ENCODE assay signal across 19 mouse cellular contexts in the genomic region with DNA sequence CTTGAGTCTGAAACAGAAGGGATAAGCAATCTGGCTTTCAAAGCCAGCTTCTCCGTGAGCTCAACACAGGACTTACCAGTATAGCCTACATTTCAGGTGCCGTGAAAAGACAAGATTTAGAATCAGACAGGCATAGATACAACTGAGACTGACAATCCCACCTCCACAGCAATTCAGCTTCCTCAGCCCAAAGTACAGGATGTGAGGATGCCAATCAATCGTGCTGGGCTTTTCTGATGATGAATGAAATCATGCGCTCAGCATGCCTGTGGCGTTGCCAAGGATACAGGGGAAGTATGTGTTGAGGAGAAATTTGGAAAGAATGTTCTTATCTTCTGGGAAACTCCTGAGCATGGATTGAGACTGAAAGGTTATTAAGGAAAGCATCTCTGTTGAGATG. TPM values are rescaled to one million over a fixed set of nuclear protein-coding genes. Genes with fewer than 3 reads are reported as not detected.
DNase-seq lines count a peak whose midpoint lies in the region; ATAC-seq lines count a peak whose summit lies in the region.
"Had no signal": no experiment of that assay in that cellular context is flagged by ENCODE, and none has a peak within 500 bp of the region (broad histone marks: within the 10 kb centered on the region; RNA-seq: fewer than 3 reads in every experiment).

No protein-coding gene starts in this region.

- no peaks in the 10 kb centered on the region for H3K36me3 ChIP-seq in forebrain, embryonic 14.5 days (ENCODE audit: control insufficient read depth, insufficient read depth, low read length)
- H3K36me3 ChIP-seq in forebrain, embryonic 12.5 days (replicated peaks): no peaks in the 10 kb centered on the region
- H3K36me3 ChIP-seq in midbrain, embryonic 14.5 days (ENCODE audit: control insufficient read depth, insufficient read depth, low read length): no peaks in the 10 kb centered on the region
- H3K36me3 ChIP-seq in midbrain, embryonic 13.5 days: no peaks in the 10 kb centered on the region
- H3K36me3 ChIP-seq in limb, embryonic 10.5 days: no peaks in the 10 kb centered on the region
- H3K36me3 ChIP-seq: heart, embryonic 15.5 days; hindbrain, embryonic 10.5 days; neural tube, embryonic 13.5 days had no signal

- no peaks in the 10 kb centered on the region for H3K4me1 ChIP-seq in forebrain, embryonic 14.5 days (ENCODE audit: control insufficient read depth, insufficient read depth, low read length)
- no peaks in the 10 kb centered on the region for H3K4me1 ChIP-seq in forebrain, embryonic 12.5 days
- H3K4me1 ChIP-seq in midbrain, embryonic 14.5 days (ENCODE audit: control insufficient read depth, insufficient read depth, low read length): no peaks in the 10 kb centered on the region
- H3K4me1 ChIP-seq in midbrain, embryonic 13.5 days (replicated peaks): no peaks in the 10 kb centered on the region
- H3K4me1 ChIP-seq in limb, embryonic 10.5 days: no peaks in the 10 kb centered on the region
- H3K4me1 ChIP-seq: heart, embryonic 15.5 days; neural tube, embryonic 13.5 days had no signal

- H3K4me2 ChIP-seq in forebrain, embryonic 14.5 days (ENCODE audit: low read length): no peak overlapping the region
- H3K4me2 ChIP-seq in forebrain, embryonic 12.5 days: no peak overlapping the region
- no peak overlapping the region for H3K4me2 ChIP-seq in midbrain, embryonic 14.5 days (ENCODE audit: low read length)
- no peak overlapping the region for H3K4me2 ChIP-seq in midbrain, embryonic 13.5 days (replicated peaks)
- H3K4me2 ChIP-seq: heart, embryonic 15.5 days; lung, embryonic 14.5 days; neural tube, embryonic 13.5 days had no signal

- no peak overlapping the region for H3K27ac ChIP-seq in forebrain, embryonic 14.5 days (ENCODE audit: low read depth, low read length)
- H3K27ac ChIP-seq in forebrain, embryonic 12.5 days: no peak overlapping the region
- no peak overlapping the region for H3K27ac ChIP-seq in midbrain, embryonic 14.5 days (replicated peaks; ENCODE audit: low read depth, low read length)
- H3K27ac ChIP-seq in midbrain, embryonic 13.5 days: no peak overlapping the region
- no peak overlapping the region for H3K27ac ChIP-seq in limb, embryonic 10.5 days
- H3K27ac ChIP-seq: heart, embryonic 15.5 days; hindbrain, embryonic 10.5 days; kidney, postnatal 0 days; macrophage; neural tube, embryonic 13.5 days had no signal

- no peaks in the 10 kb centered on the region for H3K9me3 ChIP-seq in forebrain, embryonic 14.5 days (replicated peaks; ENCODE audit: control insufficient read depth, low read length)
- H3K9me3 ChIP-seq in forebrain, embryonic 12.5 days: no peaks in the 10 kb centered on the region
- no peaks in the 10 kb centered on the region for H3K9me3 ChIP-seq in midbrain, embryonic 14.5 days (ENCODE audit: control insufficient read depth, low read length)
- H3K9me3 ChIP-seq in midbrain, embryonic 13.5 days: no peaks in the 10 kb centered on the region
- H3K9me3 ChIP-seq in limb, embryonic 10.5 days (replicated peaks): no peaks in the 10 kb centered on the region
- H3K9me3 ChIP-seq: heart, embryonic 15.5 days; hindbrain, embryonic 10.5 days; neural tube, embryonic 13.5 days had no signal

- 72% methylated on average over 5 of the region's 5 CpGs for WGBS in forebrain, embryonic 14.5 days
- WGBS in forebrain, embryonic 12.5 days: 79% methylated on average over 5 of the region's 5 CpGs
- WGBS in midbrain, embryonic 14.5 days: 57% methylated on average over 5 of the region's 5 CpGs
- 64% methylated on average over 5 of the region's 5 CpGs for WGBS in midbrain, embryonic 13.5 days
- WGBS in limb, embryonic 10.5 days: 92% methylated on average over 5 of the region's 5 CpGs

- H3K9ac ChIP-seq in forebrain, embryonic 14.5 days (ENCODE audit: low read length): no peak overlapping the region
- no peak overlapping the region for H3K9ac ChIP-seq in forebrain, embryonic 12.5 days
- no peak overlapping the region for H3K9ac ChIP-seq in midbrain, embryonic 14.5 days (replicated peaks; ENCODE audit: low read length)
- H3K9ac ChIP-seq in midbrain, embryonic 13.5 days (replicated peaks): no peak overlapping the region
- H3K9ac ChIP-seq: heart, embryonic 15.5 days; lung, embryonic 14.5 days; neural tube, embryonic 13.5 days had no signal

- no peak overlapping the region for H3K4me3 ChIP-seq in forebrain, embryonic 14.5 days (ENCODE audit: low read depth, low read length)
- H3K4me3 ChIP-seq in forebrain, embryonic 12.5 days (replicated peaks): no peak overlapping the region
- no peak overlapping the region for H3K4me3 ChIP-seq in midbrain, embryonic 14.5 days (replicated peaks; ENCODE audit: low read depth, low read length)
- no peak overlapping the region for H3K4me3 ChIP-seq in midbrain, embryonic 13.5 days (replicated peaks)
- no peak overlapping the region for H3K4me3 ChIP-seq in limb, embryonic 10.5 days
- H3K4me3 ChIP-seq: heart, embryonic 15.5 days; hindbrain, embryonic 10.5 days; neural tube, embryonic 13.5 days had no signal

- no peaks in the 10 kb centered on the region for H3K27me3 ChIP-seq in forebrain, embryonic 14.5 days (replicated peaks; ENCODE audit: control insufficient read depth, insufficient read depth, low read length)
- no peaks in the 10 kb centered on the region for H3K27me3 ChIP-seq in forebrain, embryonic 12.5 days
- H3K27me3 ChIP-seq in midbrain, embryonic 14.5 days (ENCODE audit: control insufficient read depth, insufficient read depth, low read length): no peaks in the 10 kb centered on the region
- H3K27me3 ChIP-seq in midbrain, embryonic 13.5 days: no peaks in the 10 kb centered on the region
- H3K27me3 ChIP-seq in limb, embryonic 10.5 days (ENCODE audit: low read depth, poor library complexity, severe bottlenecking): no peaks in the 10 kb centered on the region
- H3K27me3 ChIP-seq: heart, embryonic 15.5 days; neural tube, embryonic 13.5 days; Patski had no signal

- no peak for ATAC-seq in forebrain, embryonic 14.5 days
- no peak for ATAC-seq in forebrain, embryonic 12.5 days (ENCODE audit: low FRiP score)
- ATAC-seq in midbrain, embryonic 14.5 days (ENCODE audit: low FRiP score, low TSS enrichment): no peak
- ATAC-seq in midbrain, embryonic 13.5 days: no peak
- ATAC-seq: Patski had no signal

- DNase-seq in forebrain, embryonic 14.5 days (ENCODE audit: low spot score): peak; percentile 11
- peak; percentile 23 for DNase-seq in midbrain, embryonic 14.5 days
- peak; percentile 10 to 20 for DNase-seq in layer of hippocampus, adult 8-10 months (ENCODE audit: low spot score in 2 of 2)
- peak; percentile 19 for DNase-seq in right cerebral cortex, postnatal 4 days
- no peak for DNase-seq in urinary bladder, adult 18-20 months (ENCODE audit: low spot score in 2 of 2)
- no peak for DNase-seq in limb, embryonic 10.5 days (ENCODE audit: low spot score)
- DNase-seq: cerebellum, adult 9-11 months; heart, adult 11 months; liver; lung, embryonic 14.5 days; thymus, postnatal 36 days had no signal

RNA-seq across cellular contexts. Expression of a gene that starts 50.4 kb away (rescaled TPM):
- polyA plus RNA-seq in forebrain, embryonic 14.5 days (2014; fragmentation: Nextera tagmentation; extraction: Ambion mirVana): 5.8 and 8.3 TPM in 2 replicates
- polyA plus RNA-seq in forebrain, embryonic 12.5 days (2016; fragmentation: Nextera tagmentation; extraction: Ambion mirVana): 31.7 and 40.6 TPM in 2 replicates
- 2.8 and 4.0 TPM in 2 replicates for polyA plus RNA-seq in midbrain, embryonic 14.5 days (2014; fragmentation: Nextera tagmentation; extraction: Ambion mirVana)
- 4.3 and 5.1 TPM in 2 replicates for polyA plus RNA-seq in midbrain, embryonic 13.5 days (2015; fragmentation: Nextera tagmentation; extraction: Ambion mirVana)
- total RNA-seq in layer of hippocampus, adult 8-10 months (2022): 1 to 10 TPM; 1.6 to 3.4 (median 2.7) TPM
- polyA plus RNA-seq in limb, embryonic 10.5 days (2016; fragmentation: Nextera tagmentation; extraction: Ambion mirVana): 13.2 and 22.8 TPM in 2 replicates

Comparison
In these comparisons a context has a peak if more than half of its experiments do, and no peak if none do; other contexts are left out.
1. DNase-seq: peak in forebrain, embryonic 14.5 days (single experiment), midbrain, embryonic 14.5 days (single experiment), layer of hippocampus, adult 8-10 months (2 of 2) and right cerebral cortex, postnatal 4 days (single experiment); none in urinary bladder, adult 18-20 months (0 of 2) and limb, embryonic 10.5 days (single experiment).